Mouse (Mus musculus): Measurements from ENCODE around the gene Gpsm1.

GRCm38 (mm10) chr2:26319519-26320244, 4.4 kb downstream of the Gpsm1 start:
- TF ChIP-seq CTCF (IDR thresholded peaks at IDR 0.05; ENCODE audit: insufficient read depth, low read depth, low read length) (no peak), POLR2A (IDR thresholded peaks at IDR 0.05; ENCODE audit: insufficient read depth, low read depth, low read length) (no peak)
